Mouse (Mus musculus): ENCODE results near the gene Inka1.

DNA sequence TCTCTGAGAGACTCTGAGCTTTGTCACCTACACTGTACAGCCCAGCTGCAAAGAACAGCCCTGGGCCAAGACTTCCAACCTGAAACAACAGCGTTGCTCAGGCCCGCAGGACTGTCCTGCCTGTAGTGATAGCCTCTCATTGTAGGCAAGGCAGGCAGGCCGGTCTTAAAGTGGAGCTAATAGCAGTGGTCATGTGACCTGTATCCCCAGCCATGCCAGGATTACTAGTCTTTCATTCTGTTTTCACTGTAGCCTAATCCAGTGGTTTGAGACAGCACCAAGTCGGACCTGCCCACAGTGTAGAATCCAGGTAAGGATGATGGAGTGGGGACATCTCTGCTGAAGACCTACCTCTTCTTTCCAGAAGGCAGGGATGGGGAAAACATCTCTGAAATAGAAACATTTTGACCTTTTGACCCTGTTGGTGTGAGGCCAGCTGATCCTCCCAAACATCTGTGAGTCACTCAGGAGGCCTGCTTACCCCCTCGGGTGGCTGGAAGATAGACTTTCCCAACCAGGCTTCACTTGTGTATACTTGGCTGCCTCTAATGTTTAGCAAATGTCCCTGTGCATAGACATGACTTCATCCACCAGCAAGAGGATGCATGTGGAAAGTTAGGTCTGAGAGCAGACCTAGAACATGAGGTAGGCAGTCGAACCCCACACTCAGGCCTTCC, 29.9 kb downstream of the Inka1 start:
- TF ChIP-seq CTCF (IDR thresholded peaks at IDR 0.05; ENCODE audit: extremely low read depth, insufficient read depth, low read length) (no peak), POLR2A (IDR thresholded peaks at IDR 0.05; ENCODE audit: extremely low read depth, insufficient read depth, low read length) (no peak)

All from cortical plate, adult 2 months (tissue).